Mouse (Mus musculus) ZHBTc4 (cell line): ENCODE results near the gene Ssmem1.

Source experiments
- DNase-seq: peaks from one replicate; pipeline ENCODE4 v3.0.0-alpha.2; 2011; ENCODE audit warnings: low read depth, low spot score

Ssmem1 gene

GRCm38 (mm10) chr6:30509265-30510239 lies at the start of gene Ssmem1, which contains the start of gene Tmem209:
Ssmem1 (plus strand) TSS chr6:30509849.
Tmem209 (minus strand) TSS chr6:30509783.
- peak; percentile 99 for DNase-seq

GRCm38 (mm10) chr6:30460750-30461446 lies 48.8 kb upstream of the Ssmem1 start:
- peak; percentile 97 for DNase-seq

- DNase-seq: no peak
Measured at GRCm38 (mm10) chr6:30461755-30462344, 47.8 kb upstream of the Ssmem1 start.

GRCm38 (mm10) chr6:30462822-30463221 lies 46.8 kb upstream of the Ssmem1 start:
- no peak for DNase-seq

- no peak for DNase-seq
Measured at GRCm38 (mm10) chr6:30465586-30465985, 44.1 kb upstream of the Ssmem1 start.

GRCm38 (mm10) chr6:30468058-30468457 lies 41.6 kb upstream of the Ssmem1 start:
- no peak for DNase-seq

GRCm38 (mm10) chr6:30468684-30469083 lies 41.0 kb upstream of the Ssmem1 start:
- peak; percentile 85 for DNase-seq

- DNase-seq: no peak
Measured at GRCm38 (mm10) chr6:30469370-30469769, 40.3 kb upstream of the Ssmem1 start.

GRCm38 (mm10) chr6:30471706-30472105 lies 37.9 kb upstream of the Ssmem1 start:
- no peak for DNase-seq

GRCm38 (mm10) chr6:30476025-30476765 lies 33.5 kb upstream of the Ssmem1 start:
- DNase-seq: no peak

GRCm38 (mm10) chr6:30477210-30477714 lies 32.4 kb upstream of the Ssmem1 start:
- no peak for DNase-seq

GRCm38 (mm10) chr6:30477784-30478183 lies 31.9 kb upstream of the Ssmem1 start:
- no peak for DNase-seq

- no peak for DNase-seq
Measured at GRCm38 (mm10) chr6:30479418-30479817, 30.2 kb upstream of the Ssmem1 start.

- DNase-seq: no peak
Measured at GRCm38 (mm10) chr6:30482908-30483307, 26.7 kb upstream of the Ssmem1 start.

- no peak for DNase-seq
Measured at GRCm38 (mm10) chr6:30486504-30486903, 23.1 kb upstream of the Ssmem1 start.

GRCm38 (mm10) chr6:30499049-30499448 lies 10.6 kb upstream of the Ssmem1 start:
- no peak for DNase-seq

- no peak for DNase-seq
Measured at GRCm38 (mm10) chr6:30508824-30509223, 825 bp upstream of the Ssmem1 start.

- DNase-seq: no peak
Measured at GRCm38 (mm10) chr6:30510291-30510690, 642 bp downstream of the Ssmem1 start.

GRCm38 (mm10) chr6:30514242-30514641 lies 4.6 kb downstream of the Ssmem1 start:
- DNase-seq: no peak

GRCm38 (mm10) chr6:30520400-30520799 lies 10.8 kb downstream of the Ssmem1 start:
- peak; percentile 72 for DNase-seq
